Mouse (Mus musculus) kidney, adult 10 weeks (tissue): ENCODE results near the gene Cep162. TPM values are rescaled to one million over a fixed set of nuclear protein-coding genes. Genes with fewer than 3 reads are reported as not detected.

Experiments
- polyA plus RNA-seq: library from polyadenylated mRNA; stranded (reverse); fragments of 350-450 nt; fragmentation: Illumina TruSeq; extraction: RNeasy Lipid Tissue Mini Kit (QIAGEN cat#74804); gene quantifications from one replicate; pipeline ENCODE4 v1.2.3, GENCODE M21; 2014; ENCODE audit warnings: low read depth, low replicate concordance

Gene Cep162
- polyA plus RNA-seq: 9.3 TPM

GRCm38 (mm10) chr9:87254903-87255695 lies at the start of gene Cep162:
Gene Cep162 (minus strand): TSS chr9:87255536.

GRCm38 (mm10) chr9:87144106-87144505 lies 111.2 kb downstream of the Cep162 start, which contains the start of gene Mrap2:
Gene Mrap2 (plus strand): TSS chr9:87144306.

Other genes starting within 250 kb of the Cep162 start
- not detected for gene Ripply2, start 240.0 kb downstream of the Cep162 start, polyA plus RNA-seq
- gene Cyb5r4, start 233.5 kb downstream of the Cep162 start, polyA plus RNA-seq: 150 TPM
- 0.53 TPM for gene Mrap2, start 111.2 kb downstream of the Cep162 start, polyA plus RNA-seq